Mouse (Mus musculus) lung, postnatal 0 days (tissue): ENCODE measurements around the gene Gm26657.

Experiments
- CTCF ChIP-seq: IDR thresholded peaks from 2 replicates; pipeline ENCODE4 v1.5.1; 2016; ENCODE audit warnings: antibody characterized with exemption, mild to moderate bottlenecking
- EP300 ChIP-seq: IDR thresholded peaks from 2 replicates; pipeline ENCODE4 v1.6.1; 2016; ENCODE audit warnings: antibody characterized with exemption, mild to moderate bottlenecking, control low read depth

GRCm38 (mm10) chr4:56742698-56743097 lies 2.8 kb downstream of the Gm26657 start:
- TF ChIP-seq EP300 (no peak), CTCF (no peak)
